Mouse (Mus musculus) G1E (cell line): ENCODE measurements around the gene Pycr1.

ENCODE experiments used
- CTCF ChIP-seq: IDR thresholded peaks from 2 replicates; pipeline ENCODE4 v1.5.1; 2012; ENCODE audit warnings: low read depth, low read length, inconsistent platforms, mixed read lengths
- GATA1 ChIP-seq: IDR thresholded peaks from 2 replicates; pipeline ENCODE4 v1.6.1; 2012; ENCODE audit warnings: borderline replicate concordance, low read length, inconsistent platforms, mixed read lengths
- GATA2 ChIP-seq: IDR thresholded peaks from 2 replicates; pipeline ENCODE4 v1.6.1; 2012; ENCODE audit warnings: low read depth, low read length, inconsistent platforms, borderline replicate concordance
- POLR2AphosphoS5 ChIP-seq: IDR thresholded peaks from 2 replicates; pipeline ENCODE4 v1.6.1; 2012; ENCODE audit warnings: low read depth, low read length, inconsistent platforms; ENCODE audit not compliant: insufficient replicate concordance
- TAL1 ChIP-seq: conservative IDR thresholded peaks from 2 replicates; pipeline ENCODE4 v1.6.1; 2012; ENCODE audit warnings: low read depth, low read length, inconsistent platforms, mixed read lengths

- TF ChIP-seq CTCF (no peak), TAL1 (no peak), GATA2 (no peak), POLR2AphosphoS5 (no peak), GATA1 (no peak)
These were observed 13.7 kb downstream of the Pycr1 start for GRCm38 (mm10) chr11:120629911-120630310.
